Mouse (Mus musculus) MEL (cell line): ENCODE measurements at regions not wholly inside any gene's neighbourhood (a gene's known extent, or its start where the extent isn't known, plus 50 kb on each side); places are given as distances from the start of the nearest gene placed in this dataset.

Source experiments
- CHD2 ChIP-seq: IDR thresholded peaks from 2 replicates; pipeline ENCODE4 v1.6.1; 2011; ENCODE audit warnings: low read length, improper control_type of control experiment
- CTCF ChIP-seq, 3 experiments: IDR thresholded peaks in 2 of 3; conservative IDR thresholded peaks in 1 of 3; 2 replicates each; pipeline ENCODE4 v1.5.1; 2011 to 2012; ENCODE audit warnings: low read length in 3 of 3, low read depth in 2 of 3, mild to moderate bottlenecking in 2 of 3, improper control_type of control experiment in 1 of 3, inconsistent platforms in 1 of 3, mixed read lengths in 1 of 3, moderate library complexity in 1 of 3; ENCODE audit not compliant: control insufficient read depth in 1 of 3, insufficient read depth in 1 of 3, poor library complexity in 1 of 3, severe bottlenecking in 1 of 3
- ELF1 ChIP-seq: IDR thresholded peaks from 2 replicates; pipeline ENCODE4 v1.6.1; 2014; ENCODE audit warnings: low read depth, mild to moderate bottlenecking, inconsistent platforms, low read length, improper control_type of control experiment, moderate library complexity
- EP300 ChIP-seq, 2 experiments: IDR thresholded peaks; 2 replicates each; pipeline ENCODE4 v1.6.1; 2011; ENCODE audit warnings: improper control_type of control experiment in 2 of 2, low read length in 2 of 2, low read depth in 1 of 2, mild to moderate bottlenecking in 1 of 2
- ETS1 ChIP-seq: IDR thresholded peaks from 2 replicates; pipeline ENCODE4 v1.6.1; 2012; ENCODE audit warnings: low read depth, mild to moderate bottlenecking, inconsistent platforms, low read length, improper control_type of control experiment, moderate library complexity
- GATA1 ChIP-seq: IDR thresholded peaks from 2 replicates; pipeline ENCODE4 v1.6.1; 2011; ENCODE audit warnings: low read depth, low read length, improper control_type of control experiment
- KAT2A ChIP-seq: conservative IDR thresholded peaks from 2 replicates; pipeline ENCODE4 v1.6.1; 2012; ENCODE audit warnings: low read depth, low read length, improper control_type of control experiment, inconsistent platforms
- MAFK ChIP-seq: IDR thresholded peaks from 2 replicates; pipeline ENCODE4 v1.6.1; 2011; ENCODE audit warnings: low read depth, mild to moderate bottlenecking, low read length, improper control_type of control experiment, borderline replicate concordance
- MAX ChIP-seq: IDR thresholded peaks from 2 replicates; pipeline ENCODE4 v1.6.1; 2011; ENCODE audit warnings: low read length, improper control_type of control experiment
- POLR2A ChIP-seq, 2 experiments: IDR thresholded peaks; 2 replicates each; pipeline ENCODE4 v1.6.1; 2011 to 2012; ENCODE audit warnings: low read length in 2 of 2, mild to moderate bottlenecking in 2 of 2, control low read depth in 1 of 2, improper control_type of control experiment in 1 of 2, low read depth in 1 of 2, moderate library complexity in 1 of 2; ENCODE audit not compliant: control insufficient read depth in 1 of 2, insufficient read depth in 1 of 2, poor library complexity in 1 of 2
- POLR2AphosphoS2 ChIP-seq: IDR thresholded peaks from 2 replicates; pipeline ENCODE4 v1.6.1; 2011; ENCODE audit warnings: low read length, improper control_type of control experiment
- TBP ChIP-seq: IDR thresholded peaks from 2 replicates; pipeline ENCODE4 v1.8.0; 2011; ENCODE audit warnings: low read depth, low read length, improper control_type of control experiment

DNA sequence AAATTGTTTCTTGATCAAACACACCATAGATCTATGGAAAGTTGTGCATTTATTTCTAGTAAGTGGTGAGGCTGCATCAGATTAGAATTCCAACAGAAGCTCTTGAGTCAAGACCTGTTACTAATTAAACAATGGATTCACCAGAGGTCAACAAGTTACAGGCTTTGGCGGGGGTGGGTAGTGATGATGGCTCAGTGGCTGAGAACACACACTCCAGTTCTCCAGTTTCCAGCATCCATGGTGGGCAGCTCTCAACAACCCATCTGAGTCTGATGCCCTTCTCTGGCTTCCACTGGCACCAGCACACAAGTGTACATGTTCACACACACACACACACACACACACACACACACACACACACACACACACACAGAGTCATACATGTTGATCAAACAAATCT, 56.3 kb upstream of the Rgs17 start:
- TF ChIP-seq CTCF (IDR thresholded peaks at IDR 0.05 in 2 of 3, conservative IDR thresholded peaks at IDR 0.05 in 1 of 3; ENCODE audit: control insufficient read depth in 1 of 3, insufficient read depth in 1 of 3, low read depth in 2 of 3, low read length in 3 of 3, poor library complexity in 1 of 3, severe bottlenecking in 1 of 3) = no peak
- no peak for TF ChIP-seq EP300 (IDR thresholded peaks at IDR 0.05; ENCODE audit: low read depth in 1 of 2, low read length in 2 of 2)
- no peak for TF ChIP-seq POLR2A (IDR thresholded peaks at IDR 0.05; ENCODE audit: control insufficient read depth in 1 of 2, insufficient read depth in 1 of 2, low read depth in 1 of 2, low read length in 2 of 2, poor library complexity in 1 of 2)
- no peak for TF ChIP-seq MAFK
- no peak for TF ChIP-seq POLR2AphosphoS2
- no peak for TF ChIP-seq ETS1
- TF ChIP-seq KAT2A = no peak
- TF ChIP-seq MAX = no peak
- TF ChIP-seq CHD2 = no peak
- TF ChIP-seq TBP = no peak
- TF ChIP-seq GATA1 = no peak
- TF ChIP-seq ELF1 = no peak
